In the genomic region with DNA sequence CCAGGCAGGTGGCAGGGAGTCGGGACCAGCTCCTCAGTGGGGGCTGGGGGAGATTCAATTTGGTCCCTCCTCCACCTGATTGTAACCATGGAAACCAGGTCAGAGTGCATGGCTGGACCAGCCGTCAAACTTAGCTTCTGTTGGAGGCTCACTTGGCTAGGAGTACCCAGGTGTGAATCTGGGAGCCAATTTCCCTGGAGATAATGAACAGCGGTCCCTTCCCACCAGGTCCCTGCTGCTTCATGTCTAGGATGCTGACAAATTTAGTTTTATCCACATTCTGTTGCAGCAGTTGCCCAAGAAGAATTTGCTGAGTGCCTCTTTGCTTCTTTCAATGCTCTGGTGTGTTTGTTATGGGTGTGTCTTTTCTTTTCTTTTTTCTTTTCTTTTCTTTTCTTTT, we compare ENCODE assay signal across 28 mouse cellular contexts. TPM values are rescaled to one million over a fixed set of nuclear protein-coding genes. Genes with fewer than 3 reads are reported as not detected.
DNase-seq lines count a peak whose midpoint lies in the region; ATAC-seq lines count a peak whose summit lies in the region.
"Had no signal": no experiment of that assay in that cellular context is flagged by ENCODE, and none has a peak within 500 bp of the region (broad histone marks: within the 10 kb centered on the region; RNA-seq: fewer than 3 reads in every experiment).

No protein-coding gene starts in this region.

- peak; percentile 79 for ATAC-seq in forebrain, embryonic 12.5 days (ENCODE audit: low FRiP score)
- ATAC-seq in forebrain, embryonic 15.5 days (replicated peaks), result no peak
- no peak for ATAC-seq in neural tube, embryonic 11.5 days (ENCODE audit: insufficient read depth, low FRiP score, low TSS enrichment)
- ATAC-seq in neural tube, embryonic 15.5 days (ENCODE audit: low FRiP score), result no peak
- ATAC-seq: forebrain, embryonic 14.5 days; hindbrain, embryonic 16.5 days; inflammation-experienced regulatory T-cells, adult 6 months had no signal

- no peak overlapping the region for H3K4me3 ChIP-seq in forebrain, embryonic 12.5 days (replicated peaks)
- H3K4me3 ChIP-seq in forebrain, embryonic 15.5 days, result no peak overlapping the region
- no peak overlapping the region for H3K4me3 ChIP-seq in neural tube, embryonic 11.5 days (ENCODE audit: low read depth, low read length)
- H3K4me3 ChIP-seq in neural tube, embryonic 15.5 days (replicated peaks), result no peak overlapping the region
- H3K4me3 ChIP-seq: forebrain, embryonic 10.5 days; heart, embryonic 12.5 days; heart, embryonic 15.5 days; hindbrain, embryonic 10.5 days had no signal

- H3K9ac ChIP-seq in forebrain, embryonic 12.5 days, result no peak overlapping the region
- no peak overlapping the region for H3K9ac ChIP-seq in forebrain, embryonic 15.5 days (replicated peaks)
- no peak overlapping the region for H3K9ac ChIP-seq in neural tube, embryonic 11.5 days (ENCODE audit: low read length)
- H3K9ac ChIP-seq in neural tube, embryonic 15.5 days (replicated peaks), result no peak overlapping the region
- H3K9ac ChIP-seq: heart, embryonic 12.5 days; heart, embryonic 15.5 days had no signal

- H3K4me2 ChIP-seq in forebrain, embryonic 12.5 days, result no peak overlapping the region
- H3K4me2 ChIP-seq in forebrain, embryonic 15.5 days (replicated peaks), result no peak overlapping the region
- no peak overlapping the region for H3K4me2 ChIP-seq in neural tube, embryonic 11.5 days (ENCODE audit: low read depth)
- H3K4me2 ChIP-seq in neural tube, embryonic 15.5 days, result no peak overlapping the region
- H3K4me2 ChIP-seq: heart, embryonic 12.5 days; heart, embryonic 15.5 days had no signal

- H3K4me1 ChIP-seq in forebrain, embryonic 12.5 days, result no peaks in the 10 kb centered on the region
- no peaks in the 10 kb centered on the region for H3K4me1 ChIP-seq in forebrain, embryonic 15.5 days
- H3K4me1 ChIP-seq in neural tube, embryonic 11.5 days (ENCODE audit: control insufficient read depth, insufficient read depth, low read length), result no peaks in the 10 kb centered on the region
- no peaks in the 10 kb centered on the region for H3K4me1 ChIP-seq in neural tube, embryonic 15.5 days
- H3K4me1 ChIP-seq: forebrain, embryonic 10.5 days; heart, embryonic 12.5 days; heart, embryonic 15.5 days; hindbrain, embryonic 10.5 days had no signal

- H3K9me3 ChIP-seq in forebrain, embryonic 12.5 days, result no peaks in the 10 kb centered on the region
- no peaks in the 10 kb centered on the region for H3K9me3 ChIP-seq in forebrain, embryonic 15.5 days
- H3K9me3 ChIP-seq in neural tube, embryonic 11.5 days (ENCODE audit: control insufficient read depth, low read length), result no peaks in the 10 kb centered on the region
- H3K9me3 ChIP-seq in neural tube, embryonic 15.5 days (replicated peaks), result no peaks in the 10 kb centered on the region
- H3K9me3 ChIP-seq: forebrain, embryonic 10.5 days; heart, embryonic 12.5 days; heart, embryonic 15.5 days; hindbrain, embryonic 10.5 days had no signal

- H3K36me3 ChIP-seq in forebrain, embryonic 12.5 days (replicated peaks), result no peaks in the 10 kb centered on the region
- H3K36me3 ChIP-seq in forebrain, embryonic 15.5 days, result no peaks in the 10 kb centered on the region
- H3K36me3 ChIP-seq in neural tube, embryonic 11.5 days (ENCODE audit: control insufficient read depth, insufficient read depth, low read length), result no peaks in the 10 kb centered on the region
- H3K36me3 ChIP-seq in neural tube, embryonic 15.5 days, result no peaks in the 10 kb centered on the region
- H3K36me3 ChIP-seq: forebrain, embryonic 10.5 days; heart, embryonic 12.5 days; heart, embryonic 15.5 days; hindbrain, embryonic 10.5 days had no signal

- DNase-seq in layer of hippocampus, adult 9-11 months, result peak; percentile 25
- no peak for DNase-seq in layer of hippocampus, postnatal 25 days (ENCODE audit: extremely low spot score in 1 of 2, low spot score in 1 of 2)
- DNase-seq in neural tube, embryonic 11.5 days (ENCODE audit: low spot score), result peak; percentile 15
- no peak for DNase-seq in spleen, adult 18-20 months
- DNase-seq: adrenal gland, postnatal 14 days; cerebellum, adult 18-20 months; cerebellum, adult 9-10 months; cerebellum, postnatal 14 days; gastrocnemius, postnatal 25 days; heart, adult 18-20 months; heart, postnatal 10 days; heart, postnatal 36 days had no signal

- no peak overlapping the region for H3K27ac ChIP-seq in forebrain, embryonic 12.5 days
- H3K27ac ChIP-seq in forebrain, embryonic 15.5 days (replicated peaks), result no peak overlapping the region
- H3K27ac ChIP-seq in neural tube, embryonic 11.5 days (ENCODE audit: low read depth, low read length), result no peak overlapping the region
- no peak overlapping the region for H3K27ac ChIP-seq in neural tube, embryonic 15.5 days (replicated peaks)
- H3K27ac ChIP-seq: forebrain, embryonic 10.5 days; heart, embryonic 15.5 days; hindbrain, embryonic 10.5 days had no signal

- WGBS in forebrain, embryonic 12.5 days, result 49% methylated on average over 3 of the region's 3 CpGs
- WGBS in forebrain, embryonic 15.5 days, result 58% methylated on average over 3 of the region's 3 CpGs
- 56% methylated on average over 3 of the region's 3 CpGs for WGBS in neural tube, embryonic 11.5 days
- WGBS in neural tube, embryonic 15.5 days, result 36% methylated on average over 3 of the region's 3 CpGs

- H3K27me3 ChIP-seq in forebrain, embryonic 12.5 days, result no peaks in the 10 kb centered on the region
- H3K27me3 ChIP-seq in forebrain, embryonic 15.5 days, result no peaks in the 10 kb centered on the region
- H3K27me3 ChIP-seq in neural tube, embryonic 11.5 days (ENCODE audit: control insufficient read depth, insufficient read depth, low read length), result no peaks in the 10 kb centered on the region
- no peaks in the 10 kb centered on the region for H3K27me3 ChIP-seq in neural tube, embryonic 15.5 days (replicated peaks)
- H3K27me3 ChIP-seq: heart, embryonic 12.5 days; heart, embryonic 15.5 days had no signal

RNA-seq across cellular contexts. Expression of a gene that starts 27.0 kb away (rescaled TPM):
- polyA plus RNA-seq in forebrain, embryonic 12.5 days (2016; fragmentation: Nextera tagmentation; extraction: Ambion mirVana), result not detected in 2 replicates
- polyA plus RNA-seq in forebrain, embryonic 15.5 days (2015; fragmentation: Nextera tagmentation; extraction: Ambion mirVana), result not detected in 2 replicates
- total RNA-seq in layer of hippocampus, postnatal 25 days (2021), result not detected
- not detected in 2 replicates for polyA plus RNA-seq in neural tube, embryonic 11.5 days (2014; fragmentation: Nextera tagmentation; extraction: Ambion mirVana)
- not detected in 2 replicates for polyA plus RNA-seq in neural tube, embryonic 15.5 days (2015; fragmentation: Nextera tagmentation; extraction: Ambion mirVana)
- total RNA-seq: adrenal gland, adult 18-20 months; adrenal gland, postnatal 14 days; adrenal gland, postnatal 4 days; ES-E14; gastrocnemius, adult 8-10 months; gastrocnemius, postnatal 25 days; heart, adult 18-20 months; heart, postnatal 10 days; heart, postnatal 36 days had no signal
- polyA plus RNA-seq: embryonic facial prominence, embryonic 11.5 days; forebrain, embryonic 10.5 days; forebrain, embryonic 14.5 days; gonadal fat pad, adult 2 months; heart, embryonic 12.5 days; heart, embryonic 15.5 days; hindbrain, embryonic 10.5 days; inflammation-experienced regulatory T-cells, adult 6 months had no signal

RNA-seq across cellular contexts. Expression of a gene that starts 38.8 kb away (rescaled TPM):
- polyA plus RNA-seq in forebrain, embryonic 12.5 days (2016; fragmentation: Nextera tagmentation; extraction: Ambion mirVana), result 110 and 113 TPM in 2 replicates
- 90.9 and 94.3 TPM in 2 replicates for polyA plus RNA-seq in forebrain, embryonic 15.5 days (2015; fragmentation: Nextera tagmentation; extraction: Ambion mirVana)
- total RNA-seq in layer of hippocampus, postnatal 25 days (2021), result 10 to 100 TPM; 35.2 to 38.2 TPM
- polyA plus RNA-seq in neural tube, embryonic 11.5 days (2014; fragmentation: Nextera tagmentation; extraction: Ambion mirVana), result 121 and 123 TPM in 2 replicates
- 76.1 and 77.4 TPM in 2 replicates for polyA plus RNA-seq in neural tube, embryonic 15.5 days (2015; fragmentation: Nextera tagmentation; extraction: Ambion mirVana)

RNA-seq across cellular contexts. Expression of a gene that starts 46.8 kb away (rescaled TPM):
- 9.5 and 10.3 TPM in 2 replicates for polyA plus RNA-seq in forebrain, embryonic 12.5 days (2016; fragmentation: Nextera tagmentation; extraction: Ambion mirVana)
- polyA plus RNA-seq in forebrain, embryonic 15.5 days (2015; fragmentation: Nextera tagmentation; extraction: Ambion mirVana), result 8.4 and 9.1 TPM in 2 replicates
- 10 to 100 TPM; 92.3 to 94.2 TPM for total RNA-seq in layer of hippocampus, postnatal 25 days (2021)
- polyA plus RNA-seq in neural tube, embryonic 11.5 days (2014; fragmentation: Nextera tagmentation; extraction: Ambion mirVana), result 6.4 and 6.7 TPM in 2 replicates
- 8.2 and 9.4 TPM in 2 replicates for polyA plus RNA-seq in neural tube, embryonic 15.5 days (2015; fragmentation: Nextera tagmentation; extraction: Ambion mirVana)

Comparison
In these comparisons a context has a peak if more than half of its experiments do, and no peak if none do; other contexts are left out.
1. DNase-seq: peak in layer of hippocampus, adult 9-11 months (single experiment) and neural tube, embryonic 11.5 days (single experiment); none in layer of hippocampus, postnatal 25 days (0 of 2) and spleen, adult 18-20 months (0 of 2).